In the genomic region with DNA sequence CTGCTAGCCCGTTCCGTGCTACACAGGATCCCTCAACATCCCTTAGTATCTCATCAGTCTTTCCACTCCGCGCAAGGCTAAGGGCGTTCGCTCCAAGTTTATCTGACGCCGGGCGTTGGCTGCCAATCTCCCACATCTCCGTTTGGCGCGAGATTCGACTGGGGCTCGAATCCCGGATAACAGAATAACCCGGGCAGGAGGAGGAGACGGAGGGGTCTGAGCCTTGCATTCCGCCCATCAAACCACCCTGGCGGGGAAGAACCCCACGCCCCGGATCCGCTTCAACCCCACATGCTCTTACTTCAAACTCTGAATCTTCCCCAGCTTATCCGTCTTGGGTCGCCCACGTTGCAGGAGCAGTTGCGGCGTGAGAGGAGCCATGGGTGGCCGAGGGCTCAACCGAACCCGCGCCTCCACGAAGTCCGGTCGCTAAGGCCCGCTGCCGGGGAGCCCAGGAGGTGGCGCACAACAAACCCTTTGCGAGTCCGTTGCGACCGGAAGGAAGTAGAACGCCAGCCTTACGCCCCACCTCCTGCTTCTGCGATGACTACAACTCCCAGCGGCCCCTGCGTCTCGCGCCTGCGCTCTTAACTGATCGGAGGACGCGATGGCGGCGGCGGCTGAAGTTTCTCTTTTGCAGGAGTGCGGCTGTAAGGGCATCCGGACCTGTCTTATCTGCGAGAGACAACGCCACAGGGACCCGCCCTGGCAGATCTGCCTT, we compare ENCODE assay signal across 8 mouse cellular contexts. TPM values are rescaled to one million over a fixed set of nuclear protein-coding genes. Genes with fewer than 3 reads are reported as not detected.
DNase-seq lines count a peak whose midpoint lies in the region; ATAC-seq lines count a peak whose summit lies in the region.

TSS of gene Lrwd1 (minus strand) at position 504 of the 721 bp plus-strand sequence.
TSS of gene Alkbh4 (plus strand) at position 576 of the 721 bp plus-strand sequence.

- peaks cover 19% of the 10 kb centered on the region for H3K4me1 ChIP-seq in hindbrain, embryonic 12.5 days

- H3K9me3 ChIP-seq in hindbrain, embryonic 12.5 days (replicated peaks), result no peaks in the 10 kb centered on the region

- H3K4me3 ChIP-seq in hindbrain, embryonic 12.5 days, result peak within 1 kb of the TSS; percentile 64

- peak within 1 kb of the TSS; percentile 60 for H3K27ac ChIP-seq in hindbrain, embryonic 12.5 days

- H3K4me2 ChIP-seq in hindbrain, embryonic 12.5 days (replicated peaks), result peak within 1 kb of the TSS; percentile 90

- peak within 1 kb of the TSS; percentile 74 for H3K9ac ChIP-seq in hindbrain, embryonic 12.5 days

- ATAC-seq in hindbrain, embryonic 12.5 days (ENCODE audit: low FRiP score), result peak; percentile 92

- no peaks in the 10 kb centered on the region for H3K27me3 ChIP-seq in hindbrain, embryonic 12.5 days

- peaks cover 36% of the 10 kb centered on the region for H3K36me3 ChIP-seq in hindbrain, embryonic 12.5 days

- WGBS in hindbrain, embryonic 12.5 days, result under 1% methylated on average over 60 of the region's 60 CpGs

- peak; percentile 98 for DNase-seq in NIH3T3 (ENCODE audit: low read depth)
- peak; percentile 98 to 99 for DNase-seq in cerebellum, postnatal 10 days
- DNase-seq in frontal cortex, postnatal 10 days (ENCODE audit: low spot score in 2 of 2), result peak; percentile 92 to 95
- DNase-seq in layer of hippocampus, postnatal 14 days (ENCODE audit: low spot score in 2 of 2), result peak; percentile 94 to 97
- DNase-seq in lung, postnatal 14 days, result peak; percentile 97
- peak; percentile 88 for DNase-seq in retina, adult 2 months (ENCODE audit: low read depth, low spot score)
- peak; percentile 97 to 98 for DNase-seq in thymus, postnatal 36 days

RNA-seq across cellular contexts. Expression of gene Lrwd1, which starts in this region (rescaled TPM):
- polyA plus RNA-seq in hindbrain, embryonic 12.5 days (2016; fragmentation: Nextera tagmentation; extraction: Ambion mirVana), result 34.5 and 36.6 TPM in 2 replicates
- total RNA-seq in layer of hippocampus, postnatal 14 days (2021), result 10 to 100 TPM; 15.1 to 18.5 TPM

RNA-seq across cellular contexts. Expression of gene Alkbh4, which starts in this region (rescaled TPM):
- 23.0 and 23.3 TPM in 2 replicates for polyA plus RNA-seq in hindbrain, embryonic 12.5 days (2016; fragmentation: Nextera tagmentation; extraction: Ambion mirVana)
- total RNA-seq in layer of hippocampus, postnatal 14 days (2021), result 1 to 10 TPM; 8.4 to 10.0 TPM

Comparison
In these comparisons a context has a peak if more than half of its experiments do, and no peak if none do; other contexts are left out.
1. Peak in every context shown above with its lines: DNase-seq, ATAC-seq, H3K4me3 ChIP-seq and H3K27ac ChIP-seq.